Mouse (Mus musculus): Measurements from ENCODE around the gene Usp37.

Usp37 gene

GRCm38 (mm10) chr1:74460273-74460672 is 83.8 kb downstream of the Usp37 start:
- peak; percentile 47 for DNase-seq (ENCODE audit: low spot score)

- no peak for DNase-seq (ENCODE audit: low spot score)
These were observed 91.5 kb downstream of the Usp37 start for GRCm38 (mm10) chr1:74452611-74453045.

GRCm38 (mm10) chr1:74444538-74444937 is 99.5 kb downstream of the Usp37 start:
- DNase-seq (ENCODE audit: low spot score): no peak

GRCm38 (mm10) chr1:74439166-74439876 is 104.8 kb downstream of the Usp37 start:
- no peak for DNase-seq (ENCODE audit: low spot score)

- no peak for DNase-seq (ENCODE audit: low spot score)
These were observed 106.2 kb downstream of the Usp37 start for GRCm38 (mm10) chr1:74437702-74438427.

GRCm38 (mm10) chr1:74435563-74435962 is 108.5 kb downstream of the Usp37 start:
- DNase-seq (ENCODE audit: low spot score): no peak

- no peak for DNase-seq (ENCODE audit: low spot score)
These were observed 109.5 kb downstream of the Usp37 start for GRCm38 (mm10) chr1:74434596-74434995.

- DNase-seq (ENCODE audit: low spot score): no peak
These were observed 110.9 kb downstream of the Usp37 start for GRCm38 (mm10) chr1:74433220-74433619.

- DNase-seq (ENCODE audit: low spot score): no peak
These were observed 118.2 kb downstream of the Usp37 start for GRCm38 (mm10) chr1:74425845-74426244.

- no peak for DNase-seq (ENCODE audit: low spot score)
These were observed 120.9 kb downstream of the Usp37 start for GRCm38 (mm10) chr1:74423147-74423546.

GRCm38 (mm10) chr1:74419440-74419794 is 124.7 kb downstream of the Usp37 start:
- DNase-seq (ENCODE audit: low spot score): no peak

GRCm38 (mm10) chr1:74418747-74419439 is 125.2 kb downstream of the Usp37 start:
- DNase-seq (ENCODE audit: low spot score): no peak

- no peak for DNase-seq (ENCODE audit: low spot score)
These were observed 128.9 kb downstream of the Usp37 start for GRCm38 (mm10) chr1:74415143-74415542.

GRCm38 (mm10) chr1:74412711-74413110 is 131.4 kb downstream of the Usp37 start:
- no peak for DNase-seq (ENCODE audit: low spot score)

- no peak for DNase-seq (ENCODE audit: low spot score)
These were observed 132.2 kb downstream of the Usp37 start for GRCm38 (mm10) chr1:74411753-74412325.

GRCm38 (mm10) chr1:74408589-74409504 is 135.2 kb downstream of the Usp37 start, which contains the start of gene Vil1:
Gene Vil1, plus strand, starts transcription at chr1:74409376.
- DNase-seq (ENCODE audit: low spot score): no peak

- DNase-seq (ENCODE audit: low spot score): no peak
These were observed 139.9 kb downstream of the Usp37 start for GRCm38 (mm10) chr1:74404206-74404605.

GRCm38 (mm10) chr1:74401015-74401702 is 142.9 kb downstream of the Usp37 start:
- no peak for DNase-seq (ENCODE audit: low spot score)

- DNase-seq (ENCODE audit: low spot score): no peak
These were observed 143.6 kb downstream of the Usp37 start for GRCm38 (mm10) chr1:74400531-74400930.

GRCm38 (mm10) chr1:74397919-74398451 is 146.1 kb downstream of the Usp37 start:
- DNase-seq (ENCODE audit: low spot score): no peak
